Mouse (Mus musculus) myocyte (in vitro differentiated cells): ENCODE measurements at regions not wholly inside any gene's neighbourhood (a gene's known extent, or its start where the extent isn't known, plus 50 kb on each side); places are given as distances from the start of the nearest gene placed in this dataset.
A peak's percentile ranks its signal among the peaks of the same experiment; 100 is the strongest.

Experiments used
- H3K27me3 ChIP-seq: one replicate; pipeline ENCODE4 v1.6.1; 2011; ENCODE audit not compliant: control insufficient read depth, insufficient read depth, insufficient read length
- H3K36me3 ChIP-seq: one replicate; pipeline ENCODE4 v1.6.1; 2011; ENCODE audit not compliant: control insufficient read depth, insufficient read depth
- H3K4me2 ChIP-seq: one replicate; pipeline ENCODE4 v1.6.1; 2011; ENCODE audit warnings: low read depth, control low read depth
- H3K4me3 ChIP-seq: one replicate; pipeline ENCODE4 v1.5.1; 2011; ENCODE audit warnings: mild to moderate bottlenecking, control low read depth, moderate library complexity
- H3K79me2 ChIP-seq: one replicate; pipeline ENCODE4 v1.6.1; 2011; ENCODE audit not compliant: control insufficient read depth, insufficient read depth
- H3ac ChIP-seq: one replicate; pipeline ENCODE4 v1.6.1; 2011; ENCODE audit not compliant: control insufficient read depth, insufficient read length
- CEBPB ChIP-seq: IDR thresholded peaks from 2 replicates; pipeline ENCODE4 v1.6.1; 2011; ENCODE audit warnings: mild to moderate bottlenecking, moderate library complexity; ENCODE audit not compliant: poor library complexity, insufficient read depth, severe bottlenecking
- E2F4 ChIP-seq: IDR thresholded peaks from one replicate; pipeline ENCODE4 v1.6.1; 2011; ENCODE audit warnings: mild to moderate bottlenecking, control low read depth, moderate library complexity; ENCODE audit not compliant: insufficient read depth
- MAX ChIP-seq: IDR thresholded peaks from one replicate; pipeline ENCODE4 v1.6.1; 2011; ENCODE audit warnings: low read depth, mild to moderate bottlenecking, control low read depth
- MYOD1 ChIP-seq, 3 experiments: IDR thresholded peaks; one replicate each; pipeline ENCODE4 v1.6.1; 2011; ENCODE audit warnings: control low read depth in 2 of 3, low read depth in 2 of 3, mild to moderate bottlenecking in 2 of 3, moderate library complexity in 1 of 3; ENCODE audit not compliant: insufficient read length in 2 of 3, control insufficient read depth in 1 of 3
- MYOG ChIP-seq, 3 experiments: IDR thresholded peaks; one replicate each; pipeline ENCODE4 v1.6.1; 2011; ENCODE audit warnings: control low read depth in 2 of 3, low read depth in 2 of 3, mild to moderate bottlenecking in 2 of 3; ENCODE audit not compliant: insufficient read length in 2 of 3, control insufficient read depth in 1 of 3, insufficient read depth in 1 of 3
- POLR2A ChIP-seq: IDR thresholded peaks from one replicate; pipeline ENCODE4 v1.6.1; 2011; ENCODE audit warnings: low read depth, mild to moderate bottlenecking, control low read depth, moderate library complexity; ENCODE audit not compliant: insufficient read length
- REST ChIP-seq: IDR thresholded peaks from one replicate; pipeline ENCODE4 v1.6.1; 2011; ENCODE audit warnings: mild to moderate bottlenecking, control low read depth, moderate library complexity; ENCODE audit not compliant: insufficient read depth, insufficient read length
- SRF ChIP-seq: IDR thresholded peaks from one replicate; pipeline ENCODE4 v1.6.1; 2011; ENCODE audit warnings: low read depth; ENCODE audit not compliant: control insufficient read depth, insufficient read length
- TCF12 ChIP-seq: IDR thresholded peaks from one replicate; pipeline ENCODE4 v1.6.1; 2011; ENCODE audit warnings: mild to moderate bottlenecking, control low read depth; ENCODE audit not compliant: poor library complexity, insufficient read depth, severe bottlenecking
- USF1 ChIP-seq: IDR thresholded peaks from one replicate; pipeline ENCODE4 v1.6.1; 2011; ENCODE audit warnings: low read depth, mild to moderate bottlenecking, control low read depth, moderate library complexity

DNA sequence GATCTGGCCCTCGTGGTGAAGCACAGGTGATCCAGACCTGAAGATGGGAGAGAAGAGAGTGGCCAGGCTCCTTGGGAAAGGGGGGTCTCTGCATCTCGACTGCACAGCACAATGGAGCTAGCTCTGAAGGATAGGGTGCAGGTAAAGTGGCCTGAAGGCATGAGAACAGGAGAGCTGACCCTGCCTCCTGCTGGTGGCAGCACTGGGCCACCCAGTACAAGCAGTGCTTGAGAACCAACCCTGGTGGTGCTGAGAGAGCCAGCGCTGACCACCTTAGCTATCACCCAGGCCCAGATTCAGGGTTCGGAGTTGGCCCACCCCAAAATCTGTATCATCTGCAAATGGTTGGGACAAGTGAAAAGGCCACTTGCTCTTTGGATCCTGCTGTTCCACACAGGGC lies 66.2 kb downstream of the A730009L09Rik start:
- Histone ChIP-seq H3K27me3 (no peaks in the 10 kb centered on the region), H3K4me3 (no peak overlapping the region), H3ac (no peak overlapping the region), H3K4me2 (no peak overlapping the region), H3K79me2 (no peaks in the 10 kb centered on the region), H3K36me3 (no peaks in the 10 kb centered on the region)
- TF ChIP-seq TCF12: no peak
- TF ChIP-seq MYOD1 (IDR thresholded peaks at IDR 0.05; ENCODE audit: control insufficient read depth in 1 of 3, insufficient read length in 2 of 3, low read depth in 2 of 3): no peak
- TF ChIP-seq E2F4: no peak
- TF ChIP-seq SRF: no peak

DNA sequence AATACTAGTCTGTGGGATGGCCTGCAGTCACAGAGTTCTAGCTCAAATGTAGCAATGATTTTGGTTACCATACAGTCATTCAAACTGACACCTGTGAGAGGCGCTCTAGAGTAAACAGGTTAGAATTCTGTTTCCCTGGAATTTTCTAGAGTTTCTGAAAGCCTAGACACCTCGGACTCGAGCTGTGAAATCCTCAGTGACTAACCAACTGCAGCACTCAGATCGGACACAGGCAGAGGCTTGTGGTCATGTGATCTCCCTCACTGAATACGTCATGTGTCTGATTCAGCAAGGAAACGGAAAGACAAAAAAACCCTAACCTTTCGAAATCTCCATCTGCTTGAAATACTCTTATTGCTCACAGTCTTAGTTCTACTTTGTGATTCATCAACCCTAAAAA lies 68.4 kb downstream of the A730009L09Rik start:
- peak; percentile 28 for TF ChIP-seq USF1
- TF ChIP-seq MAX: no peak
- Histone ChIP-seq H3K79me2 (no peaks in the 10 kb centered on the region), H3K4me3 (no peak overlapping the region), H3K36me3 (no peaks in the 10 kb centered on the region), H3ac (no peak overlapping the region), H3K27me3 (no peaks in the 10 kb centered on the region), H3K4me2 (no peak overlapping the region)

DNA sequence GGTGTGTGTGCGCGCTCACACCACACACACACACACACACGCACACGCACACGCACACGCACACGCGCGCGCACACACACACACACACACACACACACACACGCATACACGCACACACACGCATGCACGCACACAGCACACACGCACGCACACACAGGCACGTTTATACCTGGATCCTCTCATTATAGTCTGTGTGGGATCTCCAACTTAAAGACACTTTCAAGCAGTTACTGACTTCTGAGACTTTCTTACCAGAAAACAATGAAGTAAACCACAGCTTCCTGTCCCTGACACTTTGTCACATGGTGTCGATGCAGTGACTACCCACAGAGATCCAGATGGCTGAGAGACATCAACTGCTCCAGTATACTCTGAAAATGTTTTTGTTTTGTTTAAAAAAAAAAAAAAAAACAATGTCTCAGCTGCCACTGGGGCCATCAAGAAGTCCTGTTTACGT lies 68.9 kb downstream of the A730009L09Rik start:
- Histone ChIP-seq H3K4me2 (no peak overlapping the region), H3ac (no peak overlapping the region), H3K79me2 (no peaks in the 10 kb centered on the region), H3K4me3 (no peak overlapping the region), H3K27me3 (no peaks in the 10 kb centered on the region), H3K36me3 (no peaks in the 10 kb centered on the region)
- TF ChIP-seq USF1 (no peak), MYOD1 (IDR thresholded peaks at IDR 0.05; ENCODE audit: control insufficient read depth in 1 of 3, insufficient read length in 2 of 3, low read depth in 2 of 3) (no peak), REST (no peak), SRF (no peak), POLR2A (no peak), MYOG (IDR thresholded peaks at IDR 0.05; ENCODE audit: control insufficient read depth in 1 of 3, insufficient read depth in 1 of 3, insufficient read length in 2 of 3, low read depth in 2 of 3) (no peak)

DNA sequence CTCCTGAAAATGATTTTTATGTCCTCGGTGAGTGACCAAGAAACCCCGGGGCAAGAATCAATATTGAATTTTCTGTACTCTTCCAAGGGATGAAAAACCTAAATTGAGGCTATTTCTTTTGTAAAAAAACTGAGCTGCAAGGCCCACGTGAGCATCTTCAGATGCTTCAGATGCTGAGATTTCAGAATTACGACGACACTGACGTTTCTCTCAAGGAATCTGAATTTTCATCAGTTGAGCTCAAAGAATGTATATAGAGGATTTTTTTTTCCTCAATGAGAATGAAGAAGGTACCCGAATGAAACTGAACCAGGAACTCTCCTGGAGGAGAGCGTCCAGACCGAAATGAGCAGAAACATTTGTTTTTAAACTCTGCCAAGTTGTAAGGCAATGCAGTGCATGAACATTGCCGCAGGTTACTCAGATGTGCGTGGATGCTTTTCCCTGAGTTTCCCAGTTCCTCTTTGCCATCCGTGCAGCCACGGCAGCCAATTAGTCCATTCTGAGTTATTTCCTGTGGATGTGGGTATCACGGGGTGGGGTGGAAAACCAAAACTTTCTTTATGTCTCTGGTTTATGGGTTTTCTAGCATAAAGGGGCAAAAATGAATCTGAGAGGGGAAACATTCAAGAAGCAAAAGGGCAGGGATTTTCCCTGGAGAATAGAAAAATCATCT lies 69.9 kb downstream of the A730009L09Rik start:
- Histone ChIP-seq H3K79me2 (no peaks in the 10 kb centered on the region), H3K4me2 (no peak overlapping the region), H3K27me3 (no peaks in the 10 kb centered on the region), H3K36me3 (no peaks in the 10 kb centered on the region), H3K4me3 (no peak overlapping the region), H3ac (no peak overlapping the region)
- TF ChIP-seq E2F4 (no peak), TCF12 (no peak), USF1 (no peak), CEBPB (no peak), MYOG (IDR thresholded peaks at IDR 0.05; ENCODE audit: control insufficient read depth in 1 of 3, insufficient read depth in 1 of 3, insufficient read length in 2 of 3, low read depth in 2 of 3) (no peak), SRF (no peak), REST (no peak)

DNA sequence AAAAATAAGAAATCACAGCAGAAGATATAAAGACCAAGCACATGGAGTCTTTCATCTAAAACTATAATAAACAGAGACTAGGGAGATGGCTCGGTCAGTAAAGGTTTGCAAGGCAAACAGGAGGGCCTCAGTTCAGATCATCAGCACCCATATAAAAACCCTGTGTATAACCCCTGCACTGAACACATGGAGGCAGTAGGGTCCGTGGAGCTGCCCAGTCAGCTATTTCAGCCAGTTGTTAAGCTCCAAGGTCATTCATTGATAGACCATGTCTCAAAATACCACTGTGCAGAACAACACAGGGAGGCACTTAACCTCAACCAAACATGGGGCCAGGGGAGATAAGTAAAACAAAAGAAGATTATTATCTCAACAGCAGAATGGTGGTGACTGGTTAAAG lies 78.1 kb downstream of the A730009L09Rik start:
- H3K36me3 ChIP-seq: no peaks in the 10 kb centered on the region
- no peaks in the 10 kb centered on the region for H3K27me3 ChIP-seq
- TF ChIP-seq POLR2A: no peak
- TF ChIP-seq E2F4: no peak
- no peaks in the 10 kb centered on the region for H3K79me2 ChIP-seq
- no peak overlapping the region for H3ac ChIP-seq
- no peak overlapping the region for H3K4me3 ChIP-seq
- no peak overlapping the region for H3K4me2 ChIP-seq

DNA sequence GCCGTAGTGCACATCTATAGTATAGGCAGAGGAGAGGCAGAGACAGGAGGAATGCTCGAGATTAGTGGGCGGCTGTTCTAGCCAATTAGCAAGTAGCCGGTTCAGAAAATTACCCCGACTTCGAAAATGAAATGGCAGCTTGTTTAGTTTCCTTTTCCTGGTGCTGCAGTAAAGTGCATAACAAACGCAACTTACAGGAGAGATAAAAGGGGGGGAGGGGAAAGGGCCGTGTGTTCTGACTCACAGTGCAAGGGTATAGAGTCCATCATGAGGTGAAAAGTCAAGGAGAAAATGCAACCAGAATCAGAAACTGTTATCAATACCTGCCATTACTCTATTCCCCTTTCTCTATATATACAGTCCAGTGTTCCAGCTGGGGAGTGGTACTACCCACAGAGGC lies 88.0 kb downstream of the A730009L09Rik start:
- Histone ChIP-seq H3K4me3 (no peak overlapping the region), H3K79me2 (no peaks in the 10 kb centered on the region), H3K4me2 (no peak overlapping the region), H3K27me3 (no peaks in the 10 kb centered on the region), H3ac (no peak overlapping the region), H3K36me3 (no peaks in the 10 kb centered on the region)
- no peak for TF ChIP-seq CEBPB
